Mouse (Mus musculus) heart, postnatal 36 days (tissue): ENCODE data around the gene Nebl. TPM values are rescaled to one million over a fixed set of nuclear protein-coding genes. Genes with fewer than 3 reads are reported as not detected.
A peak's percentile ranks its signal among the peaks of the same experiment; 100 is the strongest.

Source experiments
- DNase-seq, 2 experiments: peaks; one replicate each; pipeline ENCODE4 v3.0.0; 2021 to 2022
- intact Hi-C: fragments of 180-260 bp; cut with DNase I; formaldehyde crosslinking; loops from one replicate; pipeline ENCODE4 v1.15.1; 2025
- total RNA-seq, 2 experiments: library from RNA; stranded (reverse); gene quantifications; 2 replicates each; pipeline ENCODE4 v1.2.3; 2021

Gene Nebl
- total RNA-seq, 2 experiments from 2014 or later, result 359 to 378 TPM

DNA sequence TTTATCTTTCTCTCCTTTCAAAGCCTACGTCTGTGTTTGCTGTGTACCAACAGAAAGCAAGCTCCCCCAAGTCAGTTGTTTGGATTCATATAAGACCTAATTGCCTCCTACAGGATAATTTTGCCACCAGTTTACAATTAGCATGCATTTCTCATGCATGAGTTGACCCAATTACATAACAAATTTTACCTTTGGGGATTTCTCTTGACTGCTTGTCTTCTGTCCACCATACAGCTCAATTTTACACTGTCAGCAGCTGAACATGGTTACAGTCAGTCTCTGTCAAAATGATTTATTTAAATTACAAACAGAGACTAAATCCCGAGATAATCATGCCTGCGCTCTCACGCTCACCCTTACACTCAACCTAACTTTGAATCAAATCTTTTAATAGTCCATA, 206.1 kb downstream of the Nebl start:
- intact Hi-C loops, result no loop called here
- no peak for DNase-seq

- DNase-seq, result peak; percentile 8 to 14
- intact Hi-C loops, result no loop called here
Observed at GRCm38 (mm10) chr2:17524205-17524978, 206.9 kb downstream of the Nebl start.

DNA sequence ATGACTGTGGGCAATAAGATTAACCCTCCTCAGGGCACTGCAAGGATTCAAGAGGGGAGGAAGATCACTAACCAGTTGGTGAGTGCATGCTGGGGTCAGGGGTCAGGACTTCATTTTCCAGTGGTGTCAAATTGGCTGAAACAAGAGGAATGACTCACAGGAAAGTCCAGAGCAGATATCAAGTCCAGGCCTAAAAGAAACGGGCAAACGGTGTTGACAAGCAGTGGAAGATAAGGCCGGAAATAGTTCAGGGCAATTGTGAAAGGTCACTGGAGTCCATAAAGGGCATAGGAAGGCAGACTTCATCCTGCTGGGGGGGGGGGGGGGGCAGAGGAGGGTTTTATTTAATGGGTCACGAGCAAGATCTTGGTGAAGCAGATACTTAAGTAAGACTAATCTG, 207.5 kb downstream of the Nebl start:
- intact Hi-C loops, result no loop called here
- peak; percentile 16 to 28 for DNase-seq

DNA sequence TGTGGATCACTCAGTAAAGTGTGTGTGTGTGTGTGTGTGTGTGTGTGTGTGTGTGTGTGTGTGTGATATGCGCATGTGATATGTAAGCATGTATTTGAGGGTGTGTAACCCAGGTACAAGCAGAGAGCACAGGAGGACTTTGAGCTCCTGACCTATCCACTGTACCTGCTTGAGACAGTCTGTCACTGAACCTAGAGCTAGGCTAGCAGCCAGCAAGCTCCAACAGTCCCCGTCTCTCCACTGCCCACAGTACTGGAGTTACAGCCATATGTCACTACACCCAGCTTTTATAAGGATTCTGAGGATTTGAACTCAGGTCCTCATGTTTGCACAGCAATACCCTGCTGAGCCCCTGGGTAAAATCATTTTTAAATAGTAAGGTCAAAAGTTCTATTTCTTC, 215.6 kb downstream of the Nebl start:
- intact Hi-C loops, result no loop called here
- no peak for DNase-seq

- no peak for DNase-seq
- intact Hi-C loops, result no loop called here
Observed at GRCm38 (mm10) chr2:17514765-17515164, 216.5 kb downstream of the Nebl start.

DNA sequence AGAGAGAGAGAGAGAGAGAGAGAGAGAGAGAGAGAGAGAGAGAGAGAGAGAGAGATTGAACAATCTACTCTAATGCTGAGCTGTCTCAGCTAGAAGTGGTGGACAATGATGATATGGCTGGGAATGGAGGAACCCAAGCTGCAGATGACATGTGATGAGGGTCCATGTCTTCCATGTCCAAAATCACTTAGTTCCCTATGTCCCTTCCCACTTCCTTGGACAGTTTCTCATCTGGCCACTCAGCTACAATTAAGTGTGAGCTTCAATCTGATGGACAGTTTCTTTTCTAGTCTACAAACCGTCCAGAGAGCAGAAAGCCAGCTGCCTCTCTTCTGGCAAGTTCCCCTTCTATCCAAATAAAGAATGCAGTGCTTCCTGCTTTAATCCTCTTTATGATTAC, 221.3 kb downstream of the Nebl start:
- DNase-seq, result no peak
- intact Hi-C loops, result no loop called here

DNA sequence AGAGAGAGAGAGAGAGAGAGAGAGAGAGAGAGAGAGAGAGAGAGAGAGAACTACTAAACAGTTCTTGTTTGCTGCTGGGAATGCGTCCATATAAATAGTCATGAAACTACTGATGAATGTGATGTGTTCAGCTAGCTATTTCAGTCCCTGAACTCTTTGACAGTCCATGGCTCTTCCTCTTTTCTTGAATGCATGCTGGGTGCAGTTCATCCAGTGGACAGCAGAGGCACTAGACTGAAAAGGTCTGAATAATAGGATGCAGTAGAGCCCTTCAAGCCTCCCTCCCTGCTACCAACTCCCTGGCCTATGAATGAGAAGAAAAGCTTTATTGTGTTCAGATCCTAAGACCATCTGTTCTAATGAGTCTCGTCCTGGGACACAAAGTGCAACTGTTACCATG, 223.9 kb downstream of the Nebl start:
- no peak for DNase-seq
- intact Hi-C loops, result no loop called here

- intact Hi-C loops, result no loop called here
- DNase-seq, result no peak
Observed at GRCm38 (mm10) chr2:17504115-17504774, 227.0 kb downstream of the Nebl start.

GRCm38 (mm10) chr2:17501075-17501474, 230.2 kb downstream of the Nebl start:
- DNase-seq, result no peak
- intact Hi-C loops, result no loop called here

GRCm38 (mm10) chr2:17465517-17466174, 265.6 kb downstream of the Nebl start:
- intact Hi-C loops, result no loop called here
- DNase-seq, result no peak

DNA sequence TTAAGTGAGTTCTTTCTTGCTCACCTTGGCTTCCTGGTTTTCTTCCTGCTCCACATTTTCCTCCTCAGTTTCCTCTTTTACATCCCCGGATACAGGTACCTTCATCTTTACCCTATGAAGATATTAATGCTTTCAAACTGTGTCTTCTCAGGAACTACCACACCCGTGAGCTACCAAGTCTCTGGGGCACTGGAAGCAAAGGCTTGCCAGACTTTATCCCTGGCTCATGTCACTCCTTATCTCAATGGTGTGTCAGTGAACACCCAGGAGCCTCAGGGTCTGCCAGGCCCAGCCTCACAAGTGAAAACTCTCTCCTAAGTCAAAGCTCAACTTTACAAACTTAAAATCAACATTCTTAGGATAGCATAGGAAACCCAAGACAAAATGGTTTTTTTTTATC, 270.8 kb downstream of the Nebl start:
- DNase-seq, result peak; percentile 10 to 19
- intact Hi-C loops, result loop anchor here (5.0 kb wide), 1 partner anchor 162 kb away; no protein-coding TSS in a partner anchor

GRCm38 (mm10) chr2:17453676-17454075, 277.6 kb downstream of the Nebl start:
- intact Hi-C loops, result loop anchor here (10.0 kb wide), 1 partner anchor 581 kb away; the partner anchor contains the start of gene A930004D18Rik
- DNase-seq, result no peak

DNA sequence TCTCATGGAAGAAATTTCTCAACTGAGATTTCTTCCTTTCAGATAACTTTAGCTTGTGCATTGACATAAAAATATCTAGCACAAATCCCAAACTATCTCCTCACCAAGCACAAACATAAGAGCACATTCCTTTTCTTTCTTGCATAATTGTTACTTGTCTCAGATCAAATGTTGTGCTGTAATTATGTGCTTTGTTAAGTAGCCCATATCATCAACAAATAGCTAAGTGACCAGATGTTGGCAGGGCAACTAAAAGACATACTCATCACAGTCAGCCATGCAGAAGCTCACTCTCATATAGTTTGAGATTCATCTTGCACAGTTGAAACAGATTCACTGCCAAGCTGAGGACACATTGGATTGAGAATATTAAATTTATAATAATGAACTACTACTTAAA, 282.9 kb downstream of the Nebl start:
- no peak for DNase-seq
- intact Hi-C loops, result no loop called here

- DNase-seq, result no peak
- intact Hi-C loops, result no loop called here
Observed at GRCm38 (mm10) chr2:17443581-17443980, 287.7 kb downstream of the Nebl start.

DNA sequence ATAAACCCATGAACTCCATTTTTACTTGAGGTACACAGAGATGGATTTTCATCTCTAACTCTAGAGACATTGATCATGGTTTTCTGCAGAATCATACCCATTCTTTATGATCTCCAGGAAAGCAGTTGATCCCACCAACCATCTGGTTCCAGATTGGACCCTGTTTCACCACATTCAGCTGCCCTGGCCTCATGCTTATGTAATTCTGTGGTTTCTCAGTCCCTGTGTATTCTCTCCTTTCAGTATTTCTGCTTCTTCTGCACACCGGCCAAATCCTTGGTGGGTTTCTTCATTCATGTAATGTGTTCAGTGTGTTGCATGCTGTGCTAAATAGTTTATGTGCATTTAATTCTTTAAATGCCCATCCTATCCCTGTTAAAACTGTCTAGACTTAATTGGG, 292.9 kb downstream of the Nebl start:
- intact Hi-C loops, result no loop called here
- DNase-seq, result no peak

DNA sequence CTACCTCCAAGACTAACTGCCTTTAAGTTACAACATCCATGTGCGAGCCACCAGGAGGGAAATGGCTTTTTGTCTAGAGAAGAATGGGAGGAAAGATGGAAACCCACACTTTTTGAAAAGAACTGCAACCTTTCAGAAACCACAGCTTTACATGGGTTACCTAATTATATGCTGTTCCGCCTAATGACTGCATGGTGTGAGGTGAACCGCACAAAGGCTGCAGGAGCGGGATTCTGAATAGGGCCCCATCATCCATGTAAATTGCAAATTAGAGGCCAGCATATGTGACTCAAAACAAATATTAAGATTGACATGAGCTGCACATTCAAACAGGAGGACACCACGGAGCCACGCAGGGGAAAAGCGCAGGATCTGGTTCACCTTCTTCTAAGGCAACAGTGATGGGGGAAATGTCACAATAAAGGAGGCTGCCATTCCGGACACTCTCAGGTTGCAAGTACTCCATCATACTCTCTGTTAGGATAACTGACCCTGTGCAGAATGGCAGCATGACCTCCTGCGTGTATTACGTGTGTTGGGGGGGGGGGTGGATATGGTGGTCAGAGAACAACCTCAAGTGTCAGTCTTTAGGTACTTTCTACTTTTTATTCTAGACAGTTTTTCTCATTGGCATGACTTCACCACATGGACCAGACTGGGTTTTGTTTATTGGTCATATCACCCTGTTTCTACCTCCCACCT, 294.4 kb downstream of the Nebl start:
- DNase-seq, result no peak
- intact Hi-C loops, result no loop called here

DNA sequence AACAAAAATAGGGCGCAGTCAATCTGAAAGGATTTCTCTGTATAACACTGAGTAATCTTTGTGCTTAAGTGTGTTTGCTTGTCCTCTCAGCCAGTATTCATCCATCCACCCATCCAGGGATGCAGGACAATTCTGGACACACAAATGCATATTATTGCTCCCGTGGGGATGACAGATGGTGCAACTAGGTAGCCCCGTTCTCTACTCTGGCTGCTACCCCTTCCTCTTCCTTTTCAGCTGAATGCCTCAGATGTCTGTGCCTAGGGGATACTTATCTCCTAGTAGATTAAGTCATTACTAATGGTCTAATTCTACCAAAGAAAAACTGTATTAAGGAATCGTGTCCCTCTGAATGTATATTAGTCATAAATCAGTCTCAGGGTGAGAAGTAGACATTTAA, 296.0 kb downstream of the Nebl start:
- intact Hi-C loops, result no loop called here
- no peak for DNase-seq

- intact Hi-C loops, result loop anchor here (5.0 to 10.0 kb wide), 4 partner anchors 216 to 1916 kb away; no protein-coding TSS in a partner anchor
- DNase-seq, result no peak
Observed at GRCm38 (mm10) chr2:17429028-17429427, 302.2 kb downstream of the Nebl start.

DNA sequence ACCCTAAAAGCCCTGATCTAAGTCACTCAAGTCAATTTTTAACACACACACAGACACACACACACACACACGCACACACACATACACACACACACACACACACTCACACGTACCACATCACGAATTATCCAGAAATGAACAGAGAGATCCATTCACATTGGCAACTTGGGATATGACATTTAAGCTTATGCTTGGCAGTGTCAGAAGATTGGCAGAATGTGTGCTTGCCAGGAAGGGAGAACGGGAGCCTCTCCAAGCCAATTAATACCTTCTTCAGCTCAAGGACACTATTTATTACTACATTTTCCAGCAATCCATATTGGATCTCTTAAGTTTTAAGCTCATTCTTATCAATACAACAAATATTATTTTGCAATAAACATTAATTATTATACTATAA, 303.1 kb downstream of the Nebl start:
- DNase-seq, result no peak
- intact Hi-C loops, result loop anchor here (5.0 to 10.0 kb wide), 4 partner anchors 217 to 1917 kb away; no protein-coding TSS in a partner anchor

DNA sequence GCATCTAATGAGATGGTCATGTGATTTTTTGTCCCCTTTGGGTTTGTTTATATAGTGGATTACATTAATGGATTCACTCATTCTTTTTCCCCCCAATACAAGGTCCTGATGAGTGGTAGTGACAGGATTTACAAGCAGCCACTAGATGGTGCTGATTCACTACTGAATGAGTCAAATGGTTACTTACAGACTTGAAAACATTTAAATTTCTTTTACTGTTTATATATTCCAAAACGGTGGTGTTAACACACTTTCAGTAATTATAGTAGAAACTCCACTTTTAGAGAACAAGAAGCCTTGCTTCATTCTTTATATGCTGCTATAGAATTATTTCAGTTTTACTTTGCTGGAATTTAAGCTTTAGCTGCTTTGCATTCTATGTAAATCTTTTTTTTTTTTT, 308.3 kb downstream of the Nebl start:
- peak in 1 of 2 experiments; percentile 3 for DNase-seq

GRCm38 (mm10) chr2:17415347-17415746, 315.9 kb downstream of the Nebl start:
- no peak for DNase-seq
- intact Hi-C loops, result loop anchor here (5.0 kb wide), 1 partner anchor 1058 kb away; the partner anchor contains the start of gene Plxdc2

More for the DNA sequence above, 308.3 kb downstream of the Nebl start:
- intact Hi-C loops, result loop anchor here (2.0 to 10.0 kb wide), 4 partner anchors 222 to 1922 kb away; no protein-coding TSS in a partner anchor
